Mouse (Mus musculus): ENCODE results near the gene Wipf3. TPM values are rescaled to one million over a fixed set of nuclear protein-coding genes. Genes with fewer than 3 reads are reported as not detected.

Gene Wipf3
- polyA plus RNA-seq (2012; rRNA removed) = 1.5 and 1.9 TPM in 2 replicates

DNA sequence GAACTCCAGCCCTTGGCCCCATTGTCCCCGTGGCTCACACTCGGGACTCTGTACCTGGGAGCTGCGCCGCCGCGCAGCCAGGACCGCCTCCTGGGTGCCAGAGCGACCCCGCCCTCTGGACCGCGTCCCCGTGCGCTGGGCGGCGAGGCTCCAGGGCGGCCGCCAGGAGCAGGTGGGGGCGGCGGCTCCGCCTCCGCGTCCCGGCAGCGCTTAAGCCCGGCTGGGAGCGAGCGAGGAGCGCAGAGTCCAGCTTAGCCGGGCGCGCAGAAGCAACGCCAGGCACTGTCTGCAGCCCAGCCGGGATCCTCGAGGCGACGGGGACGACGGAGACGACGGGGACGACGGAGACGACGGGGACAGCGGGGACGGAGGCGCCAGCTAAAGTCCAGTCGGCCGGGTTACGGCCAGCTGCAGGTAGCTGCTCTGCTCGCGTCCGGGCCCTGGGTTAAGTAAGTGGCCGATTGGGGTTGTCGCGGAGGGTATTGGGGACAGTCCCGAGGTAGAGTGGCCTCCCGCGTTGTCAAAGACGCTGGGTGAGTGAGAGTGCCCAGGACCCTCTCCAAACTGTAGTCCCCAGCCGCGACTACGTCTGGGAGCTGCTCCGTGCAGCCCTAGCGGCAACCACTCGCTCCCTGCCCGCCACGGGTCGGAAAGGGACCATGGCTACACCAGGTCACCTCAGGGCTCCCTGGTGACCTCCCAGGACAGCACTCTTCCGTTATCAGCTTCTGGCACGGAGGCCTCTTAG lies at the start of gene Wipf3:
Gene Wipf3 (plus strand): TSS at position 157 of the 748 bp plus-strand sequence.
- no peak within 1 kb of the TSS for H3K27ac ChIP-seq (ENCODE audit: insufficient read depth, low read depth, low read length)
- H3K36me3 ChIP-seq (ENCODE audit: control insufficient read depth, insufficient read depth, low read length) = no peaks in the 10 kb centered on the region
- 0 out of 2 replicates have a peak, but pooled peaks cover 1% of the 10 kb centered on the region for H3K27me3 ChIP-seq (replicated peaks; ENCODE audit: control insufficient read depth, insufficient read depth, low read length)
- TF ChIP-seq POLR2A (IDR thresholded peaks at IDR 0.05; ENCODE audit: low read depth, low read length) (peak; percentile 23), CTCF (conservative IDR thresholded peaks at IDR 0.05; ENCODE audit: insufficient read depth, insufficient read length, low read depth, low read length) (no peak)
- WGBS = 1% methylated on average over 71 of the region's 71 CpGs
- DNase-seq = peak; percentile 88
- H3K4me1 ChIP-seq (ENCODE audit: control insufficient read depth, insufficient read depth, low read length) = no peaks in the 10 kb centered on the region
- H3K4me3 ChIP-seq (ENCODE audit: insufficient read depth, low read depth, low read length) = peak within 1 kb of the TSS; percentile 52

DNA sequence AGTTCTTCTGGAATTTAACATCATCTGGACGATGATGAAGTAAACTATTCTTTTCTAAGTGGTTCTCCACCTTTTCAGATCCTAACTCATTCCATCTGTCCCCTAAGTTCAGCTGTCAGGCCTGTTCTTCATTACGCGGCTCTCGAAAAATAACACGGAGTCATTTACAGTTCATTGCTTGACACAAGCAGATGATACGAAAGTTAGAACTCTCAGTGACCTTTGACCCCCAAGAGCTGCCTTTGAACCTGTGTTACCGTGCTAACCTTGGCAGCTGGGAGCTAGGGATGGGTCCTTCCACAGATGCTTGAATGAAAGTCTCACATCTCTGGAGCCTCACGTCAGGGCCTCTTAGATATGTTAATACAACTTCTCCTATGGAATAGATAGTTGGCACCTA lies 46.8 kb upstream of the Wipf3 start:
- no peaks in the 10 kb centered on the region for H3K36me3 ChIP-seq (ENCODE audit: control insufficient read depth, insufficient read depth, low read length)

DNA sequence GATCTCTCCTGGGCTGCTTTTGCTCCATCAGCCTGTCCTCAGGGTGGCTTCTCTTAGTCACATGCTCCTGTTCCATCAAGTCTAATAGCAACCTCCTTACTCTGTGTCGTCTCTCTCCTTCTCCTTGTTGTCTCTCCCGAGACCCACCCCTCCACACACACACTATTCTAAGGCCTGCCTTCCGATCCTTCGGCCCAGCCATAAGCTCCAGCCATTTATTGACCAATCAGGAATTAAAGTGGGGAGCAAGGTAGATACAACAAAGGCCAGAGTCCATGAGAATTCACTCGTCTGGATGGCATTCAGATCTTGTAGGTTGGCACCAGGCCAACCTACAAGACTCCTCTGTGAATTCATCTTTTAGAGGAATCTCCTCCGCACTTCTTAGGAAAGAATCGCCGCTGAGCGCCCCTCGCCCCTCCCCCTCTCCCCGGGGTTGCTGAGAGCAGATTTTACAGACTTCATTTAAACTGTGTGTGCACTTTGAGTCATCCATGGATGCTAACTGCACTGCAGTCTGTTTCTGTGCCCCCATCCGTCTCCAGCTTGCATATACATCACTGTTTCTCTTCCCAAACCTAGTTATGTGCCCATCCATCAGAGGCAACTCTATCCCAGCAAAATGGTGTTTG lies 45.4 kb upstream of the Wipf3 start:
- DNase-seq = no peak
- 54% methylated on average over 12 of the region's 12 CpGs for WGBS
- TF ChIP-seq CTCF (conservative IDR thresholded peaks at IDR 0.05; ENCODE audit: insufficient read depth, insufficient read length, low read depth, low read length) (no peak), POLR2A (IDR thresholded peaks at IDR 0.05; ENCODE audit: low read depth, low read length) (no peak)
- H3K27me3 ChIP-seq (replicated peaks; ENCODE audit: control insufficient read depth, insufficient read depth, low read length) = no peaks in the 10 kb centered on the region
- H3K4me1 ChIP-seq (ENCODE audit: control insufficient read depth, insufficient read depth, low read length) = no peaks in the 10 kb centered on the region
- no peak overlapping the region for H3K27ac ChIP-seq (ENCODE audit: insufficient read depth, low read depth, low read length)
- no peak overlapping the region for H3K4me3 ChIP-seq (ENCODE audit: insufficient read depth, low read depth, low read length)
- no peaks in the 10 kb centered on the region for H3K36me3 ChIP-seq (ENCODE audit: control insufficient read depth, insufficient read depth, low read length)

More for the DNA sequence above, 46.8 kb upstream of the Wipf3 start:
- WGBS = 59% methylated on average over 8 of the region's 8 CpGs
- H3K27me3 ChIP-seq (replicated peaks; ENCODE audit: control insufficient read depth, insufficient read depth, low read length) = no peaks in the 10 kb centered on the region
- DNase-seq = peak; percentile 17
- H3K27ac ChIP-seq (ENCODE audit: insufficient read depth, low read depth, low read length) = no peak overlapping the region
- no peak for TF ChIP-seq POLR2A (IDR thresholded peaks at IDR 0.05; ENCODE audit: low read depth, low read length)
- no peak for TF ChIP-seq CTCF (conservative IDR thresholded peaks at IDR 0.05; ENCODE audit: insufficient read depth, insufficient read length, low read depth, low read length)
- H3K4me3 ChIP-seq (ENCODE audit: insufficient read depth, low read depth, low read length) = no peak overlapping the region
- H3K4me1 ChIP-seq (ENCODE audit: control insufficient read depth, insufficient read depth, low read length) = no peaks in the 10 kb centered on the region

DNA sequence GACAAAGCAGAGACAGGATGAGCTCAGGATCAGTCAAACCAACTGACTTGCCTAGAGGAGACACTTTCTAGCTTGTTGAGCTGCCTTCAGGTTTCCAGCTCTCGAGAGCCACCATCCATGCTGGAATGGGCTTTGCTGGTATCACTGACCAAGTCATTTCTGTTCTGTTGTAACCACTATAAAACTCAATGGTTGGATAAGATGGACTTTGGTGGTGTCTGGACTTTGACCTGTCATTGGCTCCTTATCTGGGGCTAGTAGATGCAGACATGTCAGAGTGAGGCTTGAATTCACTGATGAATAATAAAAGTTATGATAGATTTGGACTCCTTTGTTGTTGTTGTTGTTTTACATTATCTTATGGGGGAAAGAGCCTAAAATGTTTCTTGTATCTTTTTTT lies 44.6 kb upstream of the Wipf3 start:
- H3K36me3 ChIP-seq (ENCODE audit: control insufficient read depth, insufficient read depth, low read length) = no peaks in the 10 kb centered on the region
- no peaks in the 10 kb centered on the region for H3K4me1 ChIP-seq (ENCODE audit: control insufficient read depth, insufficient read depth, low read length)
- H3K4me3 ChIP-seq (ENCODE audit: insufficient read depth, low read depth, low read length) = no peak overlapping the region
- WGBS = 98% methylated on average over 1 of the region's 1 CpGs
- H3K27me3 ChIP-seq (replicated peaks; ENCODE audit: control insufficient read depth, insufficient read depth, low read length) = no peaks in the 10 kb centered on the region
- DNase-seq = no peak
- no peak overlapping the region for H3K27ac ChIP-seq (ENCODE audit: insufficient read depth, low read depth, low read length)
- no peak for TF ChIP-seq POLR2A (IDR thresholded peaks at IDR 0.05; ENCODE audit: low read depth, low read length)
- no peak for TF ChIP-seq CTCF (conservative IDR thresholded peaks at IDR 0.05; ENCODE audit: insufficient read depth, insufficient read length, low read depth, low read length)

DNA sequence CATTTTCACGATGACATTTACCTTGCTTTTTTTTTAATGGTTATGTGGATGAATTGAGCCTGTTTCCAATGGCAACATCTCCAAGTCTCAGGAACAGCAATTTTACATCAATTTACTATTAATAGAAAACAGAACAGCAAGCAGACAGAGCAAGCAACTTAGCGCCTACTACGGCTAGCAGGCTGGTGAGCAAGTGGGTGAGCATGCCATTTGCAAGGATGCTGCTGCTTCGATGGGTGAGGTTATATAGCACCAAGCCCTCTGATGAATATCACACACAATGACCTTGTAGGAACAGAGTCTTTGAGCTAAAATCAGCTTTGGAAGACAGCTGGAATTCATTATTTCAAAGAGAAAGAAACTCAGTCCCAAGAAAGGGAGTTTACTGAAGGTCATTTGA lies 43.0 kb upstream of the Wipf3 start:
- TF ChIP-seq POLR2A (IDR thresholded peaks at IDR 0.05; ENCODE audit: low read depth, low read length) = no peak
- no peak for TF ChIP-seq CTCF (conservative IDR thresholded peaks at IDR 0.05; ENCODE audit: insufficient read depth, insufficient read length, low read depth, low read length)
- WGBS = 83% methylated on average over 4 of the region's 4 CpGs
- no peak overlapping the region for H3K27ac ChIP-seq (ENCODE audit: insufficient read depth, low read depth, low read length)
- DNase-seq = no peak
- no peaks in the 10 kb centered on the region for H3K4me1 ChIP-seq (ENCODE audit: control insufficient read depth, insufficient read depth, low read length)
- no peak overlapping the region for H3K4me3 ChIP-seq (ENCODE audit: insufficient read depth, low read depth, low read length)
- no peaks in the 10 kb centered on the region for H3K27me3 ChIP-seq (replicated peaks; ENCODE audit: control insufficient read depth, insufficient read depth, low read length)
- no peaks in the 10 kb centered on the region for H3K36me3 ChIP-seq (ENCODE audit: control insufficient read depth, insufficient read depth, low read length)

DNA sequence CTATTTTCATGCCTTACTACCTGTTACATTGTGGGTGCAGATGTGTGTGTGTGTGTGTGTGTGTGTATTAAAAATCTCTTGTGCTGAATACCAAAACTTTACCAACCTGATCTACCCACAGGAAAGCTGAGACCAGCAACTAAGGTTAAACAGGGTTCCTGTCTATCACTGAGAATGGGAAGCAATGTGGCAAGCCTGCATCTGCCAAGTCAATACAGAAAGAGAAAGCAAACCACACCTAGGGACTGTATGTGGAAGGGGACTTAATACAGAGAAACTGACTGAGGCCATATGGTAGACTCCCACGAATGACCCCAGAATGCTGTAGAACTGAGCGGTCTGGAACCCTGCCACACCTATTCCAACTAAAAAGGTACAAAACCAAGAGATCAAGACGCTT lies 42.4 kb upstream of the Wipf3 start:
- no peaks in the 10 kb centered on the region for H3K4me1 ChIP-seq (ENCODE audit: control insufficient read depth, insufficient read depth, low read length)
- H3K4me3 ChIP-seq (ENCODE audit: insufficient read depth, low read depth, low read length) = no peak overlapping the region
- DNase-seq = no peak
- no peaks in the 10 kb centered on the region for H3K36me3 ChIP-seq (ENCODE audit: control insufficient read depth, insufficient read depth, low read length)
- TF ChIP-seq CTCF (conservative IDR thresholded peaks at IDR 0.05; ENCODE audit: insufficient read depth, insufficient read length, low read depth, low read length) (no peak), POLR2A (IDR thresholded peaks at IDR 0.05; ENCODE audit: low read depth, low read length) (no peak)
- no peaks in the 10 kb centered on the region for H3K27me3 ChIP-seq (replicated peaks; ENCODE audit: control insufficient read depth, insufficient read depth, low read length)
- no peak overlapping the region for H3K27ac ChIP-seq (ENCODE audit: insufficient read depth, low read depth, low read length)
- WGBS = 95% methylated on average over 3 of the region's 3 CpGs

DNA sequence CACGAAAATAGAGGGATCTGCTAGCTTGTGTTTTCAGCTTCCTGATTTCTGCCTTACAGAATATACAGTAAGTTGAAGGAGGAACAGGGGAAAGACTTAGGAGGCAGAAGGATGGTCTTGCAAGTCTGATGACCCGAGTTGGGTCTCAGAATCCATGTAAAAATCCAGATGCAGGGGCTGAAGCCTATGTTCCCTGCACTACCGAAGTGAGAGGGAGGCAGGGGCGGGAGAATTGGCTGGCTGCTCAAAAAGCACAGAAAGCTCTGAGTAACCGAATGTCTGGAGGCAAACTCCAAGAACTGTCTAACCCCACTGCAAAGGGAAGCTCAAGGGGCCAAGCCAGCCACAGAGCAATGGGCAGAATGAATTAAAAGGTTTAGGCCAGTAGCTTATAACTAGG lies 41.7 kb upstream of the Wipf3 start:
- H3K27me3 ChIP-seq (replicated peaks; ENCODE audit: control insufficient read depth, insufficient read depth, low read length) = no peaks in the 10 kb centered on the region
- no peak overlapping the region for H3K4me3 ChIP-seq (ENCODE audit: insufficient read depth, low read depth, low read length)
- no peak overlapping the region for H3K27ac ChIP-seq (ENCODE audit: insufficient read depth, low read depth, low read length)
- 75% methylated on average over 5 of the region's 5 CpGs for WGBS
- no peak for DNase-seq
- no peaks in the 10 kb centered on the region for H3K36me3 ChIP-seq (ENCODE audit: control insufficient read depth, insufficient read depth, low read length)
- TF ChIP-seq CTCF (conservative IDR thresholded peaks at IDR 0.05; ENCODE audit: insufficient read depth, insufficient read length, low read depth, low read length) = no peak
- H3K4me1 ChIP-seq (ENCODE audit: control insufficient read depth, insufficient read depth, low read length) = no peaks in the 10 kb centered on the region
